Mouse (Mus musculus): Measurements from ENCODE around the gene Egflam. TPM values are rescaled to one million over a fixed set of nuclear protein-coding genes. Genes with fewer than 3 reads are reported as not detected.

Gene Egflam
- total RNA-seq (2021) = 1 to 10 TPM; 5.3 to 9.4 TPM
- long read RNA-seq, experiment 1, full-length matches to known transcripts = 3 of 6 reads
- long read RNA-seq, experiment 1, partial matches to known transcripts = 2 of 6 reads
- long read RNA-seq, experiment 1, other reads (novel, unspliced or antisense) = 1 of 6 reads
- long read RNA-seq, experiment 2, full-length matches to known transcripts = 1 of 4 reads
- long read RNA-seq, experiment 2, partial matches to known transcripts = 2 of 4 reads
- long read RNA-seq, experiment 2, other reads (novel, unspliced or antisense) = 1 of 4 reads

DNA sequence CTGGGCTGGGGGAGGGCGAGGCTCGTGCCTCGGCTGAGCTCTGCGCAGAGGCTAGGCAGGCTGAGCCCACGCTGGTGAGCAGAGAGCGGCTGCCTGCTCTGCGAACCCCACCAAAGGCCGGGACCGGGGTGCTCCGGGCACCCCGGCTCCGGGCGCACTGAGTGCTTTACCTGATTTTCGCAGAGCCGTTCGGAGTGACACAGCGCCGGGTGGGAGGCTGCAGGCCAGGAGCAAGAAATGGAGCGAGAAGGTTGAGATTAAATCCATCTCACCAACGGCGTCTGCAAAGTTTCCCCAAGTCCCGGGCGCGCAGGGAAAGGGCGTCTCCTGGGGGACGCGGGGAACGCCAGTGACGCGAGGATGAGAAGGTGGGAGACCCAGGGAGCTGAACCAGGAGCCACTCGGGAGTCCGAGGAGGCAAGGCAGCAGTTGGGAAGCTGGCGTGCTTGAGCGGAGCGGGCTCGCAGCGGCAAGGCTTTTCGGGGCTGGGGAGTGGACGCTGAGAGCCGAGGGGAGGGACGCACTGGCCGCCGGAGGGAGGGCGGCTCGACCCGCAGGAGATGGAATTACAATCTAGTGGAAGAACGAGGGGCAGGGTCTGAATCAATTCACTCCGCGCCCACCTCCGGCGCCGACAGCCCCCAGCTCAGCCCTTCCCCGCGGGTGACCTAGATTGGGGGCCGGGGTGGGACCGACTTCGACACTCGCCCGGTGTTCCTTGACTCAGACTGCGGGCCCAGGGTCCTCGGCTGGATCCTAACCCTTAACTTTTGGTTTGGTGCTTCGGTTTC lies at the start of gene Egflam:
TSS of gene Egflam (minus strand) at position 578 of the 791 bp plus-strand sequence.
- DNase-seq = peak; percentile 8 to 35

DNA sequence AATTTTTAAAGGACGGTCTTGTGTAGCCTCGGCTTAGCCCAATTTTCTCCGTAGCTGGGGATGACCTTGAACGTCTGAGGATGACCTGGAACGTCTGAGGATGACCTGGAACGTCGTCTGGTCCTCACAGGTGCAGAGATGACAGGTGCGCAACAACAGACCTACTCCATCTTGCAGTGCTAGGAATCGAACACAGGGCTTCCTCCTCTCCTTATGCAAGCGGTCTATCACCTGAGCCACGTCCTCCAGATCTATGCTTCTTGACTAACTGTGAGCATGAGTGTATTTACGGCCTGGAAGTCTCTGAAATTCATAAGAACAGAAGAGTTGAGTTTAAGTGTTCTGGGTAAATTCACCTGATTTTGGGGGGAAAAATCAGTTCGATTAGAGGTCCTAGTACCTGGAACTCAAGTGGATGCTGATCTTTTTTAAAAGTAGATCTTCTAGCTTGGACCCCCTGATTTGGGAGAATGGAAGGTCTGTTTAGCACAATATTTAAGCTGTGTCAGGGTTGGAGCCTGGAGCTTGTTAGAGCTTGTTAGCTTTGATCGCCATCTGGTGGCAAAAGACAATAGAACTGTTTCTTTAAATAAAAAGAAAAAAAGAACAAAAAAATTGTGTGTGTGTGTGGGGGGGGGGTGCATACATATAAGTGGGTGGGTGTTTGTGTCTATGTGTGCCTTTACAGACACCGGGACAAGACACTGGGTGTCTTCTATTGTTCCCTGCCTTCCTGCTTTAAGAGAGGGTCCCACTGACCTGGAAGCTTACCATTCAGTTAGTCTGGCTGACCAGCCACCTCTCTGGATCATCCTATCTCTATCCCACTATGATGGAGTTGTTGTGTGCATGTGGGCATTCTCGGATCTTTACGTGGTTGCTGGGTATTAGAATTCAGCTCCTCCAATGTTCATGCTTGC lies 45.5 kb upstream of the Egflam start:
- peak in 1 of 2 experiments; percentile 37 for DNase-seq

DNA sequence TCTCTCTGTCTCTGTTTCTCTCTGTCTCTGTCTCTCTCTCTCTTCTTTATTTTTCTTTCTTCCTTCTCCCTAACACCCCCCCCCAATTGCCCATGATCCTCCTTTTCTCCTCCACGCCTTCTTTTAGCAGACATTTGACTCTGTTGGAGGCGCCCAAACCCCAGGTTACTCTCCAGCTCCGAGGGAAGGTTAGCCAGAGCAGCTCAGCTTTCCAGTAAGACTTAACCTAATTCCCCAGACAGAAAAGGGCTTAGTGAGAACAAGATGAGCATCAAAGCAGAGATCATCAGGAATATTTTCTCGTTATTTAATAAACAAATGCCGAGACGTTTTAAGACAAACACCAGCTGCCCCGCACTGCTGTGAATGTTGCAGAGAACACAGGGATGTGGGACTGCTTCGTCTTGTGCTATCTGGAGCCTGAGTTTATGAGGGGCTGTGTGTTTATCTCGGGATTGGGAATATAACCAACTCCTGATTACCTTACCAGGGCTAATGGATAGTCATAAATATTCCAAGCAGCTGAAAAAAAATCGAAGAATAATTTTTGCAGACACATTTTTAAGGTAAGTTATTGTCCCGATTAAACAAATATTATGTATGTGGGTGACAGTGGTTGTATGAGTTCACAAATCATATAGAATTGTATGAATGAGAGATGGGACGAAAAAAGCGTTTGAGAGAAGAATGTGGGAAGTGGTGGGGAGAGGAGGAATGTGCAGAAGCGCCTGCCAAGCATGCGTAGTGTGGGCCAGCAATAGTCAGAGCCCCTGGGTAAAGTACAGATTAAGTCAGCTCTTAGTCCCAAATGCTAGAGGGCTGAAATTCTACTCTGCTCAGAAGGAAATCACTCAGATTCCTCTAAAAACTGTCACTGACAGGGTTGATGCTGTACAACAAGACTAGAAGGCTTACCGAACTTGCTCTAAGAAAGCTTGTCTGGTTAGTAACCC lies 44.2 kb upstream of the Egflam start:
- DNase-seq = no peak

DNA sequence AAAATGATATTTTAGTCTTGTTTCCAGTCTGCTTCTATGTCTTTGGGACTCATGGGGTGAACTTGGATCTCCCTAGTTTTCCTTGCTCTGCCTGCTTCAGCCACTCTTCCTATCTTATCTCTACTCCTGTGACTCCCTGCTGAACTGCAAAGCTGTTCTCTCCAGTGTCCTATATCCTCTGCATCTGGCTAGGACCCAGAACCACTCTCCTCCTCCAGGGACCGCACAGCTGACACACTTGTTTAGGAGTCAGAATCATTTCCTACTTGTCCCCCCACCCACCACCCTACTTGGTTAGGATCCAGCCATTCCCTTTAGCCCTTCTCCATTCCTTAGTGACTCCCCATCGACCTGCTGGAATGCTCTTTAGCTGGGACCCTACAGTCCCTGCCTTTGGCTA lies 26.1 kb upstream of the Egflam start:
- DNase-seq = peak in 1 of 2 experiments; percentile 22

DNA sequence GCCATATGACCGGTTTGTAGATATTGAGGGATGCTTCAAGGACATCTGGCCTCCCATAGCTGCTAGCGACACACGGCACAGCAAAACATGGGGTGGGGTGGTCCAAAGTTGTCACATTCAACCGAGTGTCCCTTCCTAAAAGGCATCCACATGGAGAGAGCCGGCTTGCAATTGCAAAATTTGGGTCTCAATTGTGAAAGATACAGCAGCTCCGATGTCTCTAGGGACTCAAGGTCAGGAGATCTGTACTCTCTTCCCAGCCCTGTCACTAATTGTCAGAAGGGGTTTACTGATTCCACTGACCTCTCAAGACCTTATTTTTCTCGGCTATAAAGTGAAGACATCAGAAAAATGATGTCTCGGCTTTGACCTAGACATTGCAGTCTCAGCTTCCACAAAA lies 6.3 kb upstream of the Egflam start:
- peak in 1 of 2 experiments; percentile 7 for DNase-seq

DNA sequence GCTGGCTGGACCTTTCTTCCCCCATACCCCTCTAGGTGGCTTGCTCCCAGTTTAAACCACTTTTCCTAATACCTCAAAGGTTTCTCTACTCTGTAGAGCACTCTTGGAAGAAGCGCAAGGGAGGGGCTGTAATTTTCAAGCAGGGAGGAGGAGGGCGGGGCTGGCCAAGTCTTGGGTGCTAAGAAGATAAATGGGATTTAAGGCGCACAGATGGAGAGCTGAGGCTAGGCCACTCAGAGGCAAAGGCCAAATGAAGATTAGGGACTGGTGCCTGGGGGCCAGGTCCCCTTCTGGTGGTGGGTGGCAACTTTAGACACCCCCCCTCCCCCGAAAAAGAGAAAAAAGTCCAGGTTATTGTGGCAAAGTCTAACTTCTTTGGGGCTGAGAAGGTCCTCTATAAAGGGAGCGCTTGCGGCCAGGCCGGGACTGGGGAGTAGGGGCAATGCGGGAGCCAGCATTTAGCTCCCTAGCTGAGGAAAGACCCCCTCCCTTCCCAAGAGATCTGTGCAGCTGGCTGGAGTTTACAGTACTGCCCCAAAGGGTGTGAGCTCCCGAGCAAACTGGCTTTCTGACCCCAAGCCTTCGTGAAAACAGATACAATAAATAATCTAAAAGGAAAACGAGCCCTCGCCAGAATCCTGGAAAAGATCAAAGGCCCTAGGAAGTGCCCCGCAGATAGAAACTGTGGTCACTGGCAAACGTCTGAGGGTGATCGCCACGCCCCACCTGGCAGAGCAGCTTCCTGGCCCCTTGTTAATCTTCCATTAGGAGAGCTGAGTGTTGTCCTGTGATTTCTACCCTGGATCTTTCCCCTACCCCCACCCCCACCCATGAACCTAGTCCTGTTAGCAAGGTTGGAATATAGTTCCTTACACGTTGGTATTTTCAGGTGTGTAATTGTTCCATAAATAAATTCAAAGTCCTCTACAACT lies 680 bp upstream of the Egflam start:
- peak; percentile 16 to 21 for DNase-seq

DNA sequence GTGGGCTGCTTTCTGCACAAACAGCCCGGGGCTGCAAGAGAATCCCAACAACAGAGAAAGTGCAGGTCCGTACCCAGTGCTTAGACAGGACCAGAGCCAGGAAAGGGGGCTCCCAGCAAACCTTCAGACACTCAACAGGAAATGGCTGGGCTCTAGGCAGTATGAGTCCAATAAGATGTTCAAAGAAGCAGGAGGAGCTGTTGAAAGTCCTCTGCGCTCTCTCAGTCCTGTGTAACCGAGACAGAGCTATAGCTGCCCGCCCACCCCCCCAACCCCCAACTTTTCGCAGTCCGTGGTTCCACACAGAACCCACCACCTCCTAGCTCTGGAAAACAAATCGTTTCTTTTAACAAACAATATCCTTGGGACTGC lies 763 bp downstream of the Egflam start:
- DNase-seq = peak in 1 of 2 experiments; percentile 18

DNA sequence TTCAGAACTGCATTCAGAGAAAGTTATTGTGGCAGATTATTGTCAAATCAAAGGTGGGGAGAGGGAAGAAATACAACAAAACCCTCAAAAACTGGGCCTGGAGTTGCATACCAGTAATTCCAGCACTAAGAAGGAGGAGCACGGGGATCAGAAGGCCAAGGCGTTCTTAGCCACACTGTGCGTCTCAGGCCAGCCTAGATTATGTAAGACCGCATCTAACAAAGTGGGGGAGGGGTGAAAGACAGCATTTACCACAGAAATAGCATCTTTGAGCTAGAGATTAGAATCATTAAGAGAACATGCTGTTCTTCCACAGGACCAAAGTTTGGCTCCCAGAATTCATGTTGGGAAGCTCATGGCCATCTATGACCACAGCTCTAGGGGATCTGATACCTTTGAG lies 14.8 kb downstream of the Egflam start:
- no peak for DNase-seq

DNA sequence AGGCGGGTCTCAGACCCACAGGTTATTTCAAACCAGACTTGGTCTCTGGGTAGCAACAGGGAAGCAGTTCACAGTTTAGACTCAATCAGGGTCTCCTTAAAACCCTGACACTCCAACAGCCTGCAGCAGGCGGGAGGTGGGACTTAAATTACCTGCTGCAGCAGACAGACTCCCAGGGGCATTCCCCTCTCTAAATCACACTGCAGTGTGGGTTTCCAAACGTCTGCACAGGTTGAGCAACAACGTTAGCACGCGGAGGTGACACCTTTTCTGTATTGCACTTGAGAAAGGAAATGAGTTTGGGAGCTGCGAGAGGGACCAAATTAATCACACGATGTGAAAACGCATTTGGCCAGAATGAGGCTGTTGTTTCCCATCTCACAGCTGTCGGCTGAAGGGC lies 15.7 kb downstream of the Egflam start:
- no peak for DNase-seq

DNA sequence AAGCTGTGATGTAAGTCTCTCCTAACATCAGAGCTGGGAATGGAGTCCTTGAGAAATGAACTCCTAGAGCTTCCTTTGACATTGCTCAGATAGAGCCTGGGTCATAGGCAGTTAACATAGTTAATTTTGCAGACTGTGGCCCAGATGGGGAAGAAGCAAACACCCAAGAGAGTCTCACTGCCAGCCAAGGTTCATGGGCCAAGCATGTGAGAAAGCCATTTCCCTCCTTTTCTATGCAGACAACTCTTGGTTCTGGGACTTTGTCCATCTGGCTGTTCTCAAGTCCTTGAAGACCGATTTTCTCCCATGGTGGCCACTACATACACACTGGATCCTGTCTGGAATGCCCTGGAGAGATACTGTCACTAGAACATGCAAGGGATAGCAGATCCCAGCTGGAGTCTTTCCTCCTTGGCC lies 45.6 kb downstream of the Egflam start:
- DNase-seq = peak; percentile 52 to 76

DNA sequence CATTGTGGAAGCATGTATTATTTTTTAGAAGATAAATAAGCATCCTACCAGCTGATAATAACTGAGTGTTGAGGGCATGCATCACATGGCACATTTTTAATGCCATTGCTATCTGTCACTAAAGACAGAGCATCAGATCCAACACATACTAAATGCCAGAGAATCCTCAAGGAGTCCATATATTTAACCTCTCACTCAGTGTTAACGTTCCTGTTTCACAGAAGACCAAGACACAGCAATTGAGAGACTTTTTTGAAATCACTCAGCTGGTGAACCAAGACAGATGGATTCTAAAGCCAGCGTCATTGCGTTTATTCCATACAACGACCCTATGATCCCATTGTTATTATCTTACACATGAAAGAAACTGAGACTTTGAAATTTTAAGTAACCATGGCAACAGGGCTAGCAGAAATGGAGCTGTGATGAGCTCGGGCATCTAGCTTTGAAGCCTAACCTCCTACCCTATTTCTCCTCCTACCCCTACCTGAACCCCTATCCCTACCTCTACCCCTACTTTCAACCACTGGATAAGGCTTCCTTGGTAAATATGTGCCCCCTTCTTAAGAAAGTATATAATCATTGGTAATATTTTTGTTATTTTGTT lies 57.4 kb downstream of the Egflam start:
- no peak for DNase-seq

DNA sequence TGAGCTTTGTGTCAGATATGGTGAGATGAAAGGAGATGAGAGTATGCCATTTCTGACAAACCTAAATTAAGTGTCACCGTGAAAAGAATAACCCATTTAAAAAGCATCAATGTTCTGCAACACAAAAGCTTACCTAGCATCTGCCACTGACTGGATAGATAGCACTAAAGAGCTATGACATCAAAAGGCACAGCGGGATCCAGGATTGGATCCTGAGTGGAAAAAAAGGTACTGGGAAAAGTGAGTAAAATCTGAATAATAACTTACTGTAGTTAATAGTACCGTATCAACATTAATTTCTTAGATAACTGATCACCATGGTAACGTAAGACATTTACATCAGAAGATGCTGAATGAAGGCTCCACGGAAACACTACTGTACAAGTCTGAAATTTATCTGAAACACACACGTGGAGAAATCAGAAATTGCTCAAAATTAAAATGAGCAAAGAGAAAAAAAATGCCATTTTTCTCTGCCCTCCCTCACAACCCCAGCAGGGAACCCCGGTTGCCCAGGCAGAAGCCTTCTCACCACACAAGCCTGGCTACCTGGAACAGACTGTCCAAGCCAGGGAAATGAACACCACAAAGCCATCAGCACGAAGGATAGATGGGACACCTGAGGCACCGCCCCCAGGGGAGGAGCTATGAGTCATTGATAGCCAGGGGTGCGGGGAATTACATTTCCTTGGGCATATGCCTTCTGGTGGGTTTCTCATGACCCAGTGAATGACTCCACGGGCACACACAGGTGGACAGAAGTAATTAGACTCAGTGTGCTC lies 63.5 kb downstream of the Egflam start:
- DNase-seq = no peak

DNA sequence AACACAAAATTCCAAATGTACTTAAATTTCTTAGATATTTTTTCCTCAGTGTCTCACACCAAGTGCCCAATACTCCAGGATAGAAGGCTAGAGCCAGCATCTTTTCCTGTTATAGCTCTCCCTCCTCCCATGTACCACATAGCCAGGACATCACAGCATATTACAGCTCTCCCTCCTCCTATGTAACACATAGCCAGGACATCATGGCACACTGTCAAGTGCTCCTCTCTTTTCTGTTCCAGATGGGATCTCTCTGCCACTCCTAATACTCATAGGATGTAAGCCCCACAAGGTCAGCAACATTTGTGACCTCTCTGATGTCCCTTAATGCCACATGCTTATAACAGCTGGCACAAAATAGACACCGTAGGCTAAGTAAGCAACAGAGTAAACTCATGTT lies 65.3 kb downstream of the Egflam start:
- DNase-seq = no peak

DNA sequence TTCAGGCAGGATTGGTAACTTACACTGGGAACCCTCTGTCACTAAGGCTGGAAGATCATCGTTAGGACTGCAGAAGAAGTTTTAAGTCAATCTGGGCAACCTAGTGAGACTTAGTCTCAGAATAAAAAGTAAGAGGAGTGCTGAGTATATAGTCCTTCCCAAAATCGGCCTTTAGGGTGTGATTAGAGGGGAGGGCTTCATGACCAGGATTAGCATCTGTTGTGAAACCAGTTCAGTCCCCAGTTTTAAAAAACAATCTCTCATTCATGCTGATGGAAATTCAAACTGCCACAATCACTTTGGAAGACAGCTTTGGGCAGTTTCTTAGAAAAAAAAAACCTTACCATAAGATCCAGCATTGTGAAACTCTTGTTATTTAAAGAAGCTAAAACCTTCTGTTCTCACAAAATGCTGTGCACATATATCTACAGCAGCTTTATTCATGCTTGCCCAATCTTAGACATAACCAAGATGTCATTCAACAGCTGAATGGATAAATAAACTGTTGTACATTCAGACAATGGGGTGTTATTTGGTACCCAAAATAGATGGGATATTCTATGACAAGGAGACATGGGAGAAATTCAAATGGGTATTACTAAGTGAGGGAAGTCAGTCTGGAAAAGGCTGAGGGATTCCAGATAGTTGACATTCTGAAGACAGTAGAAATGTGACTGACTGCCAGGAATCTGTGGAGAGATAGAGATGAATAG lies 75.4 kb downstream of the Egflam start:
- no peak for DNase-seq

DNA sequence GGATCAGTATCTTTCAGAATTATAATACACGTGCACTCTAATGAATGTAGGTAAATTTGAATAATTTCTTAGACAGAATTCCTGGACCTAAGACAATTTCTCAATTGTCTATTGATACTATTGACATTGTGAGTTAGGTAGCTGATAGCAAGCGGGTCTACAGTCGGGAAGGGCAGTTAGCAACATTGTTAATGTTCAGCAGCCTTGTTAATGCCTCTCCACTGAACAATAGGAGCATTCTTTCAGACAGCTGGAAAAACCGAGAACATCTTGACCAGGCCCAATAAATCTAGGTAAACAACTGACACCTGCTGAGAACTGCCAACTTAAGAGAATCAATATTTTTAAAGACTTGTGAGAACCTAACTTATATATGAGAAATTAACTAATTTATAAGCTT lies 77.3 kb downstream of the Egflam start:
- no peak for DNase-seq

DNA sequence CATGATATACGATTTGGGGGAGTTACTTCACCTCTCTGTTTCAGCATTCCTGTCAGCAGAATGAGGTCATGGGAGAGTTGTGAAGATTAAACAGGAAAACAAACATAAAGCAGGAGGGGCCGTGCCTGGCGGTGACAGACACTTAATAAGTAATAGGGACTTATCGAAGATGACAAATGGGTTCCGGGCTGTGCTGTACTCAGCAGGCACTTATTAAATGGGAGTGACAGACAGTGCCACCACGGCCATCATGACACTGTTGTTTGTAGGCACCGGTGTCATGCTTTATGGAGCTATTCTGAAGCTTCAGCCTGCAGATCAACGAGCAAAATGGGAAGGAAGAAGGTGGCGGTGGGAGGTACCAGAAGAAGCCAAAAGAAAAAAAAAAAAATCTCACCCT lies 82.7 kb downstream of the Egflam start:
- no peak for DNase-seq

DNA sequence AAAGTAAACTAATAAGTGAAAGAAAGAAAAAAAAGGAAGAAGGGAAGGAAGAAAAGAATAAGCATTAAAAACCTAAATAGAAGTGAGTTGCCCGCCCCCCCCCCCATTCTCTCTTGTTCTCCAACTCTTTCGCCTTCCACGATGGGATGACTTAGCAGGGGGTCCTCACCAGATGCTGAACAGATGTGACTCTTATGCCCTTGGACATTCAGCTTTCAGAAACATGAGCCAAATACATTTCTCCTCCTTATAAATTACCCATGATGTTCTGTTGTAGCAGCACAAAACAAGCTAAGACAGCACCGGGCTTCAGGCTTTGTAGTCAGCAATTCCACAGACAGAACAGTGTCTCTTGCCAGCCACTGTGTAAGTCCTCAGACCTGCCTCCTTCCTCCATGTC lies 89.5 kb downstream of the Egflam start:
- DNase-seq = no peak

DNA sequence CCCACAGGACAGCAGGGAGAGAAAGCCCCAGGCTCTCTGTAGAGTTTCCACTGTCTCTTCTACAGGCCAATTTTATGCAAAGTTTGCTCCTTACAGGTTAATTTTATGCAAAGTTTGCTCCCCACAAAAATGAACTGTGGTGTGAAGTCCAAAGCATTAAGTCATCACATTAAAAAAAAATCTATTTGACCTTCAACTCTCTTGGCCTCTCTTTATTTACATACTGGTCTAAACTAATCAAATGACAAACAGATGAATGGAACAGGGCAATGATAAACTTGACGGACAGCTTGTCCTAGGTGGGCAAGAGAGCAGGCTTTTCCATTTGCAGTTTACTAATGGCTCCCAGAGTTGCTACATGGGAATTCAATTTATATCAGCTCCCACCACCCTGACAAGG lies 98.3 kb downstream of the Egflam start:
- no peak for DNase-seq

Data from heart, adult 18-20 months (tissue).